13 mouse cellular contexts compared by ENCODE assay signal in the genomic region with DNA sequence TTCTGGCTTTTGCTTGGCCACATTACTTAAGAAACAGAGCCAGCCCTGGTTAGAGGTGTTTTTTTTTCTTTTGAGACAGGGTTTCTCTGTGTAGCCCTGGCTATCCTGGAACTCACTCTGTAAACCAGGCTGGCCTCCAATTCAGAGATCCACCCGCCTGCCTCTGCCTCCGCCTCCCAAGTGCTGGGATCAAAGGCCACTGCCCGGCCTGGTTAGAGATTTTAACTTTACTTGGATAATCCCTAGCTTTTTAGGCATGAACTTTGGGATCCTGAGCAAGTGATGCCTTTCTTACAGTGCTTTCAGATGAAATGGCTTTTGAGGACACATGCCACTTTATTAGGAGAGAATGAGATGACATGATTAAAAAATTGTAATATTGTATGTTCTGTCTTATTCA.
"Had no signal": no experiment of that assay in that cellular context is flagged by ENCODE, and none has a peak within 500 bp of the region (broad histone marks: within the 10 kb centered on the region; RNA-seq: fewer than 3 reads in every experiment).

No protein-coding gene starts in this region.

- H3K27me3 ChIP-seq: limb, embryonic 12.5 days; limb, embryonic 15.5 days; liver, embryonic 13.5 days had no signal

- H3K27ac ChIP-seq: left cerebral cortex, adult 2 months; limb, embryonic 12.5 days; limb, embryonic 15.5 days; liver, embryonic 13.5 days had no signal

- H3K4me1 ChIP-seq: limb, embryonic 12.5 days; limb, embryonic 15.5 days had no signal

- DNase-seq: layer of hippocampus, postnatal 36 days; left cerebral cortex, postnatal 4 days; liver, embryonic 13.5 days; lung, adult 2 months; lung, postnatal 14 days; lung, postnatal 4 days; midbrain, embryonic 14.5 days; thymus, adult 2 months; thymus, postnatal 14 days; thymus, postnatal 4 days had no signal

- H3K4me3 ChIP-seq: left cerebral cortex, adult 2 months; limb, embryonic 12.5 days; limb, embryonic 15.5 days; liver, embryonic 13.5 days had no signal
